Mouse (Mus musculus) embryonic facial prominence, embryonic 14.5 days (tissue): Measurements from ENCODE around the gene Neto2. TPM values are rescaled to one million over a fixed set of nuclear protein-coding genes. Genes with fewer than 3 reads are reported as not detected.
A peak's percentile ranks its signal among the peaks of the same experiment; 100 is the strongest.
"Not testable (repeated sequence)": the region's sequence is repeated elsewhere in the genome, so short reads cannot be mapped to it uniquely, and the experiment has no call there.

Experiments
- ATAC-seq: fragments of 200-750 bp; cut with Nextera tagmentation; 2 replicates; pipeline ENCODE4 v1.8.0; 2017; ENCODE audit warnings: low read depth, moderate number of reproducible peaks, moderate TSS enrichment
- DNase-seq: peaks from one replicate; pipeline ENCODE4 v3.0.0-alpha.2; 2015; ENCODE audit warnings: low spot score
- H3K27ac ChIP-seq: fragments of 300-500 bp; sonication (generic); replicated peaks from 2 replicates; pipeline ENCODE4 v1.5.1; 2014; ENCODE audit warnings: low read depth, mild to moderate bottlenecking, low read length, moderate library complexity
- H3K27me3 ChIP-seq: fragments of 300-500 bp; sonication (generic); replicated peaks from 2 replicates; pipeline ENCODE4 v1.6.1; 2014; ENCODE audit warnings: low read length; ENCODE audit not compliant: control insufficient read depth, insufficient read depth
- H3K36me3 ChIP-seq: fragments of 300-500 bp; sonication (generic); 2 replicates; pipeline ENCODE4 v1.6.1; 2014; ENCODE audit warnings: low read length, mixed read lengths; ENCODE audit not compliant: control insufficient read depth, insufficient read depth
- H3K4me1 ChIP-seq: fragments of 300-500 bp; sonication (generic); 2 replicates; pipeline ENCODE4 v1.6.1; 2014; ENCODE audit warnings: antibody characterized with exemption, low read length; ENCODE audit not compliant: control insufficient read depth, insufficient read depth
- H3K4me2 ChIP-seq: fragments of 300-500 bp; sonication (generic); 2 replicates; pipeline ENCODE4 v1.6.1; 2014; ENCODE audit warnings: low read depth, mild to moderate bottlenecking, low read length, moderate library complexity, mixed read lengths
- H3K4me3 ChIP-seq: fragments of 300-500 bp; sonication (generic); 2 replicates; pipeline ENCODE4 v1.5.1; 2014; ENCODE audit warnings: low read depth, mild to moderate bottlenecking, low read length
- H3K9ac ChIP-seq: fragments of 300-500 bp; sonication (generic); 2 replicates; pipeline ENCODE4 v1.6.1; 2014; ENCODE audit warnings: low read depth, mild to moderate bottlenecking, low read length, moderate library complexity, mixed read lengths
- H3K9me3 ChIP-seq: fragments of 300-500 bp; sonication (generic); 2 replicates; pipeline ENCODE4 v1.6.1; 2016; ENCODE audit warnings: low read length; ENCODE audit not compliant: control insufficient read depth
- WGBS: fragments of 180-500 bp; shearing (Covaris S2); extraction: QIAGEN DNeasy Blood & Tissue Kit; methylation state at CpG from one replicate; pipeline ENCODE4 v1.1.7; 2014; 5-methylcytosine and 5-hydroxymethylcytosine counted together
- polyA plus RNA-seq: library from polyadenylated mRNA; unstranded; fragments of >200 nt; fragmentation: Nextera tagmentation; extraction: Ambion mirVana; gene quantifications from 2 replicates; pipeline ENCODE4 v1.2.1, GENCODE M21; 2014

Gene Neto2
- polyA plus RNA-seq, 1 experiment from 2014 or later: 12.5 TPM

DNA sequence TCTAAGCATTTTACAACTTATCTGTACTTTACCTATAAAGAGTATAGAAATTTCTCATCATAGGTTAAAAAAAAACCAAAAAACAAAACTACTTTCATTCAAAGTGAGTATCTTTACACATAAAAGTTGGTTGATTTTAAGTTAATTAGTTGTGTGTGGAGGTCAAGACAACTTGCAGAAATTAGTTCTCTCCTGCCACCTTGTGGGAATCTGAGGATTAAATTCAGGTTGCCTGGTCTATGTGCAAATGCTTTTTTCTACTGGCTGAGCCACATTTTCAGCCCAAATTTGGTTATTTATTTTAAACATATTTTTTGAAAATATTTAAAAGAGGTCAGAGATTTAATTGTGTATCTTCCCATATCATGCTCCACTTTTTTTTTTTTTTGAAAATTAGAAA lies 35.6 kb downstream of the Neto2 start:
- no peak for ATAC-seq
- DNase-seq: peak; percentile 22
- Histone ChIP-seq H3K4me1 (no peaks in the 10 kb centered on the region), H3K27ac (no peak overlapping the region), H3K4me3 (no peak overlapping the region), H3K36me3 (no peaks in the 10 kb centered on the region), H3K27me3 (no peaks in the 10 kb centered on the region), H3K9me3 (no peaks in the 10 kb centered on the region), H3K9ac (no peak overlapping the region), H3K4me2 (no peak overlapping the region)

DNA sequence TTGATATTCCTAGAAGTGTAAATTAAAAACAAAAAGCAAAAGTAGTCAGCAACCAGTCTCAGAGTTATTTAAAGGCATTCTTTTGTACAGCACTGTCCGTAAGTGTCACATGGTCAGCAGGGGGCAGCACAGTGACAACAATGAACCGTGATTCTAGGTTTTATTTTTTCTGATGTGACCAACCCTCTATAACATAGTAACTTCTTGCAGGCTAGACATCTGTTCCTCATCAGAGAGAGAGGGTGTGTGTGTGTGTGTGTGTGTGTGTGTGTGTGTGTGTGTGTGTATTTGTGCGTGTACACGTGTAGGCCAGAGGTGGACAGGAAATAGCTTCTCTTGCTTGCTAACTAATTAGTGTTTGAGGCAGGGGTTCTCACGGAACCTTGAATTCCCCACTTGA lies 38.7 kb downstream of the Neto2 start:
- Histone ChIP-seq H3K27me3 (no peaks in the 10 kb centered on the region), H3K9ac (no peak overlapping the region), H3K36me3 (no peaks in the 10 kb centered on the region), H3K9me3 (no peaks in the 10 kb centered on the region), H3K4me1 (no peaks in the 10 kb centered on the region), H3K27ac (no peak overlapping the region), H3K4me2 (no peak overlapping the region), H3K4me3 (no peak overlapping the region)
- DNase-seq: peak; percentile 59
- ATAC-seq: peak; percentile 63
- WGBS: 45% methylated on average over 5 of the region's 5 CpGs

DNA sequence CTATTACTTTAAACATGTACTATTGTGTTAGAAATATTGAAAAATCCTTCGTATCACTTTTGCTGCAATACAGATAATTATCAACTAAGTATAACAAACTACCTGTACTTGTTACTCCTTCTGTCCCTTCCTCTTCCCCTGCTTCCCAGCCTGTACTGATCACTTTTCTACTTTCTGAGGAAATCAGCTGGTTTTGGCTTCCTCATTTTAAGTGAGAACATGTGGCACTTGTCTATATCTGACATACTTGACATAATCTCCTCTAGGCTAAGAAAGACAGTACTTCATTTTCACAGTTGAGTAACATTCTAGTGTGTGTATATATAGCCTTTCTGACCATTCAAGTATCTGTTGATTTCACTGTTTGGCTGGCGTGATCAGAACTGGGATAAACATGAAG lies 49.5 kb downstream of the Neto2 start:
- ATAC-seq: no peak
- DNase-seq: no peak
- H3K27me3 ChIP-seq: no peaks in the 10 kb centered on the region
- no peaks in the 10 kb centered on the region for H3K4me1 ChIP-seq
- 78% methylated on average over 2 of the region's 2 CpGs for WGBS
- H3K36me3 ChIP-seq: peaks cover 6% of the 10 kb centered on the region; the same call in 1 of the 2 replicates
- no peak overlapping the region for H3K4me2 ChIP-seq
- H3K4me3 ChIP-seq: no peak overlapping the region
- no peak overlapping the region for H3K9ac ChIP-seq
- no peak overlapping the region for H3K27ac ChIP-seq
- H3K9me3 ChIP-seq: no peaks in the 10 kb centered on the region

DNA sequence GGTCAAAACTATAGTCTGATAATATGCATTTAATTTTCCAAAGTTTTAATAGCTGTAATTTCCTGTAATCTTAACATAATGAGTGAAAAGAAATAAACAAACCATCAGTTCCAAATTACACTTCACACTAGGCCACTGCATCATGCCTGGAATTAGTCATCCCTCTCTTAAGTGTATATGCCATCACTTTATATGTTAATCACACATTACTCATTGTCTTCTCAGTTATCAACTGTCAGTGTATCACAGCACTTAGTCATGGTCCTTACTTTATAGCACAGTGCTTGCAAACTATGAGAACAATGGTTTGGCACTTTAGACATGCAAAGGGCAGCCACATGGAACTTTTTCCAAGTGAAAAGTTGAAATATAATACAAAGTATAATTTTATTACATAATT lies 52.2 kb downstream of the Neto2 start:
- no peak for ATAC-seq
- no peak overlapping the region for H3K27ac ChIP-seq
- no peaks in the 10 kb centered on the region for H3K4me1 ChIP-seq
- H3K27me3 ChIP-seq: no peaks in the 10 kb centered on the region
- no peak overlapping the region for H3K9ac ChIP-seq
- H3K9me3 ChIP-seq: no peaks in the 10 kb centered on the region
- H3K4me2 ChIP-seq: no peak overlapping the region
- no peak for DNase-seq
- H3K4me3 ChIP-seq: no peak overlapping the region
- peaks cover 18% of the 10 kb centered on the region for H3K36me3 ChIP-seq

DNA sequence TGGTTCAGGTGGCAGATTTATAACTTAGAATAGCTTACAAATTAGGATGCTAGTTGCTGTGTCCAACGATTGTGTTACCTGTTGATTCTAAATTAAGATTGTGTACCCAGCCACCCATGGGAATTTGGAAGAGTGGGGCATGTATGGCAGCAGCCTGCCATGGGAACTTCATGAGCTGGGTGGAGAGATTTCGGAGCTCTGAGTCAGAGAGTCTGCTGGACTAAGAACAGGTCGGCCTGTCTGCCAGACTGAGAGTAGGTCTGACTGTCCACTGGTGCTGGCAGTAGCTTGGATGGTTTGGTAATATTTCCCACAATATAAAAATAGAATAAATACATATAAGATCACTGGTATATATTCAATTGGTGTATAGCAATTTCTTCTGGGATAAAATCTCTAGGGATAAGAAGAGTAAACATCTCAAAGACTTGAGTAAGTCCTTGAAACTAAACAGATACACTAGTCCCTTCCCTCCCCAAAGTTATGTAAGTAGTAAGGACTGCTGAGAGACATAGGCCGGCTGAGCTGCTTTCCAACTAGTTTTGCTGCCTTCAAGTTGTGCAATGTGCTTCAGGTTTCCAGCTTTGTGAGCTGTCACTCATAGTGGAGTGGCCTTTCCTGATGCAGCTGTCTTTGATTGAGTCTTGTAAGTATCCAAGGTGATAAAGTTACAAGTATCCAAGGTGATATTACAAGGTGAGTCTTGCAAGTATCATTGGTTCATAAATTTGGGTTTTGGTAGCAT lies 55.6 kb downstream of the Neto2 start:
- H3K27ac ChIP-seq: no peak overlapping the region
- 89% methylated on average over 4 of the region's 4 CpGs for WGBS

DNA sequence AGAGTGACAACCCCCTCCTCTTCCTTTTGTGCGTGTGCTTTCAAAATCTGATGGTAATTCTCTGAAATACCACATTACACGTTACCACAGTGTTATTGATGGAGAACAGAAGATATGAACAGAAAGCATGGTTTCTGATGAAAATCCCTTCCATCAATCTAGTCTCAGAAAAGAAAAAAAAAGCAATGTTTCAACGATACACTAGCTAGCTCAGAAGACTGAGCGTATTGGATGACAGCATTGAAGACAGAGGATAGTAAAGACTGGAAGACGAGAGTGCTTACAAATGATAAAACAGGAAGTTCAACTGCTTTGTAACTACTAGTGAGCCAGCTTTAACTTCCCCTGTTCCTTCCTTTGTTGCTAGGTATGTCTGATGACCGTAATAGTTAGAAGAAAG lies 76.3 kb downstream of the Neto2 start:
- H3K36me3 ChIP-seq: peaks cover 7% of the 10 kb centered on the region; the same call in 1 of the 2 replicates
- no peak overlapping the region for H3K9ac ChIP-seq
- no peaks in the 10 kb centered on the region for H3K4me1 ChIP-seq
- no peaks in the 10 kb centered on the region for H3K9me3 ChIP-seq
- no peaks in the 10 kb centered on the region for H3K27me3 ChIP-seq
- no peak overlapping the region for H3K4me2 ChIP-seq
- 83% methylated on average over 6 of the region's 6 CpGs for WGBS
- no peak overlapping the region for H3K4me3 ChIP-seq
- no peak overlapping the region for H3K27ac ChIP-seq
- ATAC-seq (no peak), DNase-seq (no peak)

More for the DNA sequence above, 55.6 kb downstream of the Neto2 start:
- Histone ChIP-seq H3K4me2 (no peak overlapping the region), H3K9ac (no peak overlapping the region), H3K9me3 (no peaks in the 10 kb centered on the region), H3K4me3 (no peak overlapping the region), H3K4me1 (no peaks in the 10 kb centered on the region), H3K36me3 (peaks cover 38% of the 10 kb centered on the region), H3K27me3 (no peaks in the 10 kb centered on the region)
- ATAC-seq: no peak
- DNase-seq: no peak

DNA sequence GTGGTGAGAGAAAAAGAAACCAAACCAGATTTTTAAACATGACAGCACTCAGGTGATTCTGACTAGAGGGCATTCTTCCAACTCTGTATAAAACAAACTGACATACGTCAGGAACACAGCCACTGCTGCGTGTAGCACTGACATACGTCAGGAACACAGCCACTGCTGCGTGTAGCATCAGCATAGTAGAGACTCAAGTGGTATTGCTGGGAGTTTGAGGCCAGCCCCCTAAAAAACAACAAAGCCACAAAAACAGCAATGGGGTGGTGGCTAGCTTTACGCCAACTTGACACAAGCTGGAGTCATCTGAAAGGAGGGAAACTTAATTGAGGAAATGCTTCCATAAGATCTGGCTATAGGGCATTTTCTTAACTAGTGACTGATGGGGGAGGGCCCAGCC lies 77.5 kb downstream of the Neto2 start:
- H3K27ac ChIP-seq: no peak overlapping the region
- no peak for DNase-seq
- no peak overlapping the region for H3K9ac ChIP-seq
- H3K4me1 ChIP-seq: no peaks in the 10 kb centered on the region
- H3K4me2 ChIP-seq: no peak overlapping the region
- no peaks in the 10 kb centered on the region for H3K27me3 ChIP-seq
- 74% methylated on average over 5 of the region's 5 CpGs for WGBS
- H3K9me3 ChIP-seq: no peaks in the 10 kb centered on the region
- no peak overlapping the region for H3K4me3 ChIP-seq
- H3K36me3 ChIP-seq: no peaks in the 10 kb centered on the region
- ATAC-seq: no peak

DNA sequence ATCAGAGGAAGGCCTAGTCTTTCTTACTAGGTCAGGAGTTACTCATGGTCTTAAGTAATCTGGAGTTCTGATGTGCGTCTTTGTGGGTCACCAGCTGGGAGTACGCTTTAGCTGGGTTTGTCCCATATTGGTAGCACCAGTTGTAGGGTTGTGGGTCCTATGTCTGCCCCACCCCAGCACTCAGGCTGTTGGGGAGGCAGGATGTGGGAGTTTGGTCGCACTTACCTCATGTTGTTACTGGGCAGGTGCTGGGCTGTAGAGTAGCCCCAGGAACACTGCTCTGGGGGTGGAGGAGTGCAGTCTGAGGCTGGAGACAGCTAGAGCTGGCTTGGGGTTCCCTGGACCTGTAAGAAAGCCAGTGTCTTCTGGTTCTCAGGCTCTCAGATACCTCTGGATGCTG lies 81.9 kb downstream of the Neto2 start:
- ATAC-seq: no peak
- Histone ChIP-seq H3K27ac (no peak overlapping the region), H3K4me2 (no peak overlapping the region), H3K36me3 (no peaks in the 10 kb centered on the region), H3K4me3 (no peak overlapping the region), H3K4me1 (no peaks in the 10 kb centered on the region), H3K9me3 (no peaks in the 10 kb centered on the region), H3K9ac (no peak overlapping the region), H3K27me3 (no peaks in the 10 kb centered on the region)
- 80% methylated on average over 3 of the region's 3 CpGs for WGBS
- DNase-seq: no peak

DNA sequence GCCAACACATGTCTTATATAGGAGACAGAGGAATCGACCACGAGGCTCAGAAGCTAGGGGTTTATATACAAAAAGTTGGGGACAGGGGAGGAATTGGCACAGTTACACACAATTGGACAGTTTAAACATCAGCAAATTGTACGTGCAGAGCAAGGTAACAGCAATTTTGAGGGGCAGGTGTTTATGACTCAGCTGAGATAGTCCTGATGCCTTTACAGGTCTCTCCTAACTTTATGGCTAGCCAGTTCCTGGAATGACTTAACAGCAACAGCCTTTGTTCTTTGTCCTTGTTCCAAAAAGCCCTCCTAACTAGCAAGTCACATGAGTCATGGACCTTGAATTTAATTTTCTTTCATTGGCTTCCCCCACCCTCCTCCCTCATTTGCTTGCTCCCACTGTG lies 83.6 kb downstream of the Neto2 start:
- not testable (repeated sequence) for DNase-seq, H3K9me3 ChIP-seq, H3K4me1 ChIP-seq, H3K4me3 ChIP-seq, H3K27ac ChIP-seq, H3K4me2 ChIP-seq, H3K27me3 ChIP-seq, H3K9ac ChIP-seq, H3K36me3 ChIP-seq, ATAC-seq
- 90% methylated on average over 3 of the region's 3 CpGs for WGBS
